26 mouse cellular contexts compared by ENCODE assay signal in the genomic region with DNA sequence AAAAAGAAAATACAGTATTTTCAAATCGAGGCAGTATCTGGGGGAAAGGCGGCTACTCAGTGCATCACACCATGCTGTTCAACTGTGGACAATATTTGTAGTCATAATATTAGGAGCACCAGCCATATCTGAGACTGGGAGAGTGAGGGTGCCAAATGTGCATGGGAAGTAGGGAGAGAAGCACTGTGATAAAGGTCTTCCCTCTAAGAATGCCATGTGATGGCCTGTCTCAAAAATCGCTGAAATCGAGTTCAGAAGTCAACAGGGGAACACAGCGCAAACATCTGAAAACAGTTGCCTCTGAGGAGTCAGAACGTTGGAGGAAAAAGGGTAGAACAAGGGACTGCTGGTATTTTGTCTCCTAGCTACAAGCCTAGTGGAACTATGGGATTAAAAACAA. TPM values are rescaled to one million over a fixed set of nuclear protein-coding genes. Genes with fewer than 3 reads are reported as not detected.
A peak's percentile ranks its signal among the peaks of the same experiment; 100 is the strongest.
DNase-seq lines count a peak whose midpoint lies in the region; ATAC-seq lines count a peak whose summit lies in the region.
"Had no signal": no experiment of that assay in that cellular context is flagged by ENCODE, and none has a peak within 500 bp of the region (broad histone marks: within the 10 kb centered on the region; RNA-seq: fewer than 3 reads in every experiment).

No protein-coding gene starts in this region.

- H3K9ac ChIP-seq in forebrain, embryonic 11.5 days (ENCODE audit: low read length), result no peak overlapping the region
- no peak overlapping the region for H3K9ac ChIP-seq in midbrain, embryonic 13.5 days (replicated peaks)
- H3K9ac ChIP-seq: embryonic facial prominence, embryonic 13.5 days; embryonic facial prominence, embryonic 15.5 days; forebrain, embryonic 12.5 days had no signal

- WGBS in forebrain, embryonic 11.5 days, result 95% methylated on average over 6 of the region's 6 CpGs
- 93% methylated on average over 6 of the region's 6 CpGs for WGBS in forebrain, embryonic 10.5 days
- WGBS in midbrain, embryonic 10.5 days, result 90% methylated on average over 6 of the region's 6 CpGs
- WGBS in midbrain, embryonic 13.5 days, result 90% methylated on average over 6 of the region's 6 CpGs

- ATAC-seq in forebrain, embryonic 11.5 days (replicated peaks; ENCODE audit: low FRiP score), result no peak
- no peak for ATAC-seq in midbrain, embryonic 13.5 days
- ATAC-seq: activated CD4-positive, CD25-positive, alpha-beta regulatory T cell, adult 4 months; CD4-positive, CD25-positive, alpha-beta regulatory T cell, adult 4 months; forebrain, embryonic 14.5 days; forebrain, embryonic 16.5 days; Patski had no signal

- H3K4me2 ChIP-seq in forebrain, embryonic 11.5 days (ENCODE audit: low read depth, low read length, severe bottlenecking), result no peak overlapping the region
- no peak overlapping the region for H3K4me2 ChIP-seq in midbrain, embryonic 13.5 days (replicated peaks)
- H3K4me2 ChIP-seq: embryonic facial prominence, embryonic 13.5 days; embryonic facial prominence, embryonic 15.5 days; forebrain, embryonic 12.5 days had no signal

- no peaks in the 10 kb centered on the region for H3K4me1 ChIP-seq in forebrain, embryonic 11.5 days (replicated peaks; ENCODE audit: control insufficient read depth, insufficient read depth, low read length)
- H3K4me1 ChIP-seq in forebrain, embryonic 10.5 days, result no peaks in the 10 kb centered on the region
- peaks cover 21% of the 10 kb centered on the region for H3K4me1 ChIP-seq in midbrain, embryonic 10.5 days
- peaks cover 16% of the 10 kb centered on the region for H3K4me1 ChIP-seq in midbrain, embryonic 13.5 days (replicated peaks)
- H3K4me1 ChIP-seq: embryonic facial prominence, embryonic 15.5 days had no signal

- no peaks in the 10 kb centered on the region for H3K27me3 ChIP-seq in forebrain, embryonic 11.5 days (ENCODE audit: control insufficient read depth, insufficient read depth, low read length)
- no peaks in the 10 kb centered on the region for H3K27me3 ChIP-seq in forebrain, embryonic 10.5 days (ENCODE audit: poor library complexity, severe bottlenecking)
- no peaks in the 10 kb centered on the region for H3K27me3 ChIP-seq in midbrain, embryonic 10.5 days (ENCODE audit: low read depth, poor library complexity, severe bottlenecking)
- no peaks in the 10 kb centered on the region for H3K27me3 ChIP-seq in midbrain, embryonic 13.5 days
- H3K27me3 ChIP-seq: CH12.LX; embryonic facial prominence, embryonic 13.5 days; embryonic facial prominence, embryonic 15.5 days; forebrain, embryonic 12.5 days; Patski had no signal

- no peak overlapping the region for H3K27ac ChIP-seq in forebrain, embryonic 11.5 days (ENCODE audit: low read depth, low read length)
- no peak overlapping the region for H3K27ac ChIP-seq in forebrain, embryonic 10.5 days
- H3K27ac ChIP-seq in midbrain, embryonic 10.5 days (replicated peaks), result no peak overlapping the region
- no peak overlapping the region for H3K27ac ChIP-seq in midbrain, embryonic 13.5 days
- H3K27ac ChIP-seq: embryonic facial prominence, embryonic 13.5 days; embryonic facial prominence, embryonic 15.5 days; forebrain, embryonic 12.5 days had no signal

- DNase-seq in forebrain, embryonic 11.5 days (ENCODE audit: low spot score), result peak; percentile 18
- no peak for DNase-seq in forebrain, embryonic 10.5 days (ENCODE audit: extremely low spot score, low spot score)
- peak; percentile 5 for DNase-seq in midbrain, embryonic 10.5 days (ENCODE audit: low spot score)
- peak; percentile 94 for DNase-seq in adipocyte (ENCODE audit: low spot score)
- no peak for DNase-seq in cerebellum, adult 9-11 months
- DNase-seq: adrenal gland, adult 2 months; adrenal gland, postnatal 10 days; adrenal gland, postnatal 25 days; cerebellum, adult 11-12 months; cerebellum, adult 2 months; cerebellum, adult 9-10 months; cerebellum, postnatal 14 days; cerebellum, postnatal 36 days; embryo, embryonic 11 days had no signal

- H3K9me3 ChIP-seq in forebrain, embryonic 11.5 days (ENCODE audit: control insufficient read depth, low read length), result no peaks in the 10 kb centered on the region
- H3K9me3 ChIP-seq in forebrain, embryonic 10.5 days, result no peaks in the 10 kb centered on the region
- no peaks in the 10 kb centered on the region for H3K9me3 ChIP-seq in midbrain, embryonic 10.5 days (replicated peaks)
- no peaks in the 10 kb centered on the region for H3K9me3 ChIP-seq in midbrain, embryonic 13.5 days
- H3K9me3 ChIP-seq: embryonic facial prominence, embryonic 13.5 days; embryonic facial prominence, embryonic 15.5 days; forebrain, embryonic 12.5 days; G1E had no signal

- no peak overlapping the region for H3K4me3 ChIP-seq in forebrain, embryonic 11.5 days (ENCODE audit: low read depth, low read length)
- no peak overlapping the region for H3K4me3 ChIP-seq in forebrain, embryonic 10.5 days
- no peak overlapping the region for H3K4me3 ChIP-seq in midbrain, embryonic 10.5 days
- no peak overlapping the region for H3K4me3 ChIP-seq in midbrain, embryonic 13.5 days (replicated peaks)
- H3K4me3 ChIP-seq: embryonic facial prominence, embryonic 13.5 days; embryonic facial prominence, embryonic 15.5 days; erythroblast, embryonic 14.5 days; forebrain, embryonic 12.5 days had no signal

- no peaks in the 10 kb centered on the region for H3K36me3 ChIP-seq in forebrain, embryonic 11.5 days (ENCODE audit: control insufficient read depth, insufficient read depth, low read length)
- peaks cover 18% of the 10 kb centered on the region for H3K36me3 ChIP-seq in forebrain, embryonic 10.5 days (replicated peaks)
- H3K36me3 ChIP-seq in midbrain, embryonic 10.5 days, result peaks cover 20% of the 10 kb centered on the region
- H3K36me3 ChIP-seq in midbrain, embryonic 13.5 days, result peaks cover 11% of the 10 kb centered on the region

RNA-seq across cellular contexts. Expression of a gene that starts 12.2 kb away (rescaled TPM):
- polyA plus RNA-seq in forebrain, embryonic 11.5 days (2014; fragmentation: Nextera tagmentation; extraction: Ambion mirVana), result 44.9 and 45.4 TPM in 2 replicates
- 36.5 and 37.6 TPM in 2 replicates for polyA plus RNA-seq in forebrain, embryonic 10.5 days (2016; fragmentation: Nextera tagmentation; extraction: Ambion mirVana)
- 34.5 and 39.4 TPM in 2 replicates for polyA plus RNA-seq in midbrain, embryonic 10.5 days (2016; fragmentation: Nextera tagmentation; extraction: Ambion mirVana)
- polyA plus RNA-seq in midbrain, embryonic 13.5 days (2015; fragmentation: Nextera tagmentation; extraction: Ambion mirVana), result 52.1 and 54.8 TPM in 2 replicates

RNA-seq across cellular contexts. Expression of a gene that starts 18.4 kb away (rescaled TPM):
- polyA plus RNA-seq in forebrain, embryonic 11.5 days (2014; fragmentation: Nextera tagmentation; extraction: Ambion mirVana), result 54.5 and 55.2 TPM in 2 replicates
- 64.8 and 71.4 TPM in 2 replicates for polyA plus RNA-seq in forebrain, embryonic 10.5 days (2016; fragmentation: Nextera tagmentation; extraction: Ambion mirVana)
- polyA plus RNA-seq in midbrain, embryonic 10.5 days (2016; fragmentation: Nextera tagmentation; extraction: Ambion mirVana), result 53.4 and 58.0 TPM in 2 replicates
- polyA plus RNA-seq in midbrain, embryonic 13.5 days (2015; fragmentation: Nextera tagmentation; extraction: Ambion mirVana), result 36.7 and 37.3 TPM in 2 replicates

RNA-seq across cellular contexts. Expression of a gene that starts 18.8 kb away (rescaled TPM):
- polyA plus RNA-seq in forebrain, embryonic 11.5 days (2014; fragmentation: Nextera tagmentation; extraction: Ambion mirVana), result 48.6 and 48.8 TPM in 2 replicates
- polyA plus RNA-seq in forebrain, embryonic 10.5 days (2016; fragmentation: Nextera tagmentation; extraction: Ambion mirVana), result 65.4 and 73.4 TPM in 2 replicates
- polyA plus RNA-seq in midbrain, embryonic 10.5 days (2016; fragmentation: Nextera tagmentation; extraction: Ambion mirVana), result 52.9 and 68.7 TPM in 2 replicates
- 20.7 and 23.0 TPM in 2 replicates for polyA plus RNA-seq in midbrain, embryonic 13.5 days (2015; fragmentation: Nextera tagmentation; extraction: Ambion mirVana)

Comparison
In these comparisons a context has a peak if more than half of its experiments do, and no peak if none do; other contexts are left out.
1. DNase-seq: peak in forebrain, embryonic 11.5 days (single experiment), midbrain, embryonic 10.5 days (single experiment) and adipocyte (single experiment); none in forebrain, embryonic 10.5 days (single experiment) and cerebellum, adult 9-11 months (single experiment).